In genomic region chr5:75701662-75702061, GRCm38 (mm10) we compare ENCODE assay signal across 13 mouse cellular contexts.
DNase-seq lines count a peak whose midpoint lies in the region; ATAC-seq and TF ChIP-seq lines count a peak whose summit lies in the region.
"Had no signal": no experiment of that assay in that cellular context is flagged by ENCODE, and none has a peak within 500 bp of the region (broad histone marks: within the 10 kb centered on the region; RNA-seq: fewer than 3 reads in every experiment).

No protein-coding gene starts in this region.

- H3K9me3 ChIP-seq in hindbrain, embryonic 11.5 days (ENCODE audit: control insufficient read depth, low read length): no peaks in the 10 kb centered on the region
- H3K9me3 ChIP-seq in hindbrain, embryonic 12.5 days (replicated peaks): no peaks in the 10 kb centered on the region; the same call in 1 of the 2 replicates
- peaks cover 7% of the 10 kb centered on the region for H3K9me3 ChIP-seq in heart, embryonic 16.5 days (replicated peaks; ENCODE audit: control insufficient read depth, low read length)

- peak; percentile 7 for DNase-seq in hindbrain, embryonic 11.5 days (ENCODE audit: low spot score)
- DNase-seq in right cerebral cortex, adult 18-20 months: peak; percentile 12
- no peak for DNase-seq in right cerebral cortex, postnatal 25 days
- DNase-seq in lung, postnatal 14 days: peak; percentile 18
- DNase-seq in thymus, postnatal 10 days (ENCODE audit: low spot score in 2 of 2): no peak
- DNase-seq in cerebellum, adult 2 months: no peak
- DNase-seq: cerebellum, adult 9-11 months had no signal

- H3K27me3 ChIP-seq in hindbrain, embryonic 11.5 days (ENCODE audit: control insufficient read depth, insufficient read depth, low read length): no peaks in the 10 kb centered on the region
- no peaks in the 10 kb centered on the region for H3K27me3 ChIP-seq in hindbrain, embryonic 12.5 days
- no peaks in the 10 kb centered on the region for H3K27me3 ChIP-seq in heart, embryonic 16.5 days (ENCODE audit: control insufficient read depth, insufficient read depth, low read length)
- H3K27me3 ChIP-seq in cerebellum, adult 2 months (ENCODE audit: control insufficient read depth, insufficient read depth, low read length): no peaks in the 10 kb centered on the region
- H3K27me3 ChIP-seq: embryonic facial prominence, embryonic 12.5 days; Patski had no signal

- H3K4me2 ChIP-seq in hindbrain, embryonic 11.5 days (replicated peaks; ENCODE audit: low read depth, low read length): no peak overlapping the region
- H3K4me2 ChIP-seq in hindbrain, embryonic 12.5 days (replicated peaks): no peak overlapping the region
- no peak overlapping the region for H3K4me2 ChIP-seq in heart, embryonic 16.5 days (ENCODE audit: low read depth, low read length)
- H3K4me2 ChIP-seq: embryonic facial prominence, embryonic 12.5 days had no signal

- no peak for TF ChIP-seq CTCF in cerebellum, adult 2 months (IDR thresholded peaks at IDR 0.05; ENCODE audit: borderline replicate concordance, insufficient read depth, low read depth, low read length)

- 88% methylated on average over 12 of the region's 12 CpGs for WGBS in hindbrain, embryonic 11.5 days
- WGBS in hindbrain, embryonic 12.5 days: 82% methylated on average over 12 of the region's 12 CpGs
- WGBS in heart, embryonic 16.5 days: 71% methylated on average over 12 of the region's 12 CpGs
- 34% methylated on average over 12 of the region's 12 CpGs for WGBS in cerebellum, adult 2 months

- H3K4me3 ChIP-seq in hindbrain, embryonic 11.5 days (ENCODE audit: low read depth, low read length): no peak overlapping the region
- H3K4me3 ChIP-seq in hindbrain, embryonic 12.5 days: no peak overlapping the region
- H3K4me3 ChIP-seq in heart, embryonic 16.5 days (ENCODE audit: low read length): no peak overlapping the region
- H3K4me3 ChIP-seq in cerebellum, adult 2 months (replicated peaks; ENCODE audit: insufficient read depth, low read depth, low read length): no peak overlapping the region
- H3K4me3 ChIP-seq: embryonic facial prominence, embryonic 12.5 days; hindbrain, embryonic 10.5 days had no signal

- no peak overlapping the region for H3K27ac ChIP-seq in hindbrain, embryonic 11.5 days (ENCODE audit: low read depth, low read length)
- no peak overlapping the region for H3K27ac ChIP-seq in hindbrain, embryonic 12.5 days
- no peak overlapping the region for H3K27ac ChIP-seq in heart, embryonic 16.5 days (ENCODE audit: low read length)
- no peak overlapping the region for H3K27ac ChIP-seq in cerebellum, adult 2 months (ENCODE audit: insufficient read depth, low read length)
- H3K27ac ChIP-seq: embryonic facial prominence, embryonic 12.5 days; hindbrain, embryonic 10.5 days had no signal

- H3K36me3 ChIP-seq in hindbrain, embryonic 11.5 days (ENCODE audit: control insufficient read depth, insufficient read depth, low read length): no peaks in the 10 kb centered on the region
- no peaks in the 10 kb centered on the region for H3K36me3 ChIP-seq in hindbrain, embryonic 12.5 days
- no peaks in the 10 kb centered on the region for H3K36me3 ChIP-seq in heart, embryonic 16.5 days (ENCODE audit: control insufficient read depth, insufficient read depth)
- H3K36me3 ChIP-seq: embryonic facial prominence, embryonic 12.5 days; hindbrain, embryonic 10.5 days had no signal

- no peaks in the 10 kb centered on the region for H3K4me1 ChIP-seq in hindbrain, embryonic 11.5 days (replicated peaks; ENCODE audit: control insufficient read depth, insufficient read depth, low read length)
- H3K4me1 ChIP-seq in hindbrain, embryonic 12.5 days: 0 out of 2 replicates have a peak, but pooled peaks cover 4% of the 10 kb centered on the region
- H3K4me1 ChIP-seq in heart, embryonic 16.5 days (ENCODE audit: control insufficient read depth, insufficient read depth, low read length): no peaks in the 10 kb centered on the region
- H3K4me1 ChIP-seq in cerebellum, adult 2 months (ENCODE audit: control insufficient read depth, insufficient read depth, low read length): no peaks in the 10 kb centered on the region

- no peak overlapping the region for H3K9ac ChIP-seq in hindbrain, embryonic 11.5 days (ENCODE audit: low read depth, low read length)
- H3K9ac ChIP-seq in hindbrain, embryonic 12.5 days: no peak overlapping the region
- H3K9ac ChIP-seq in heart, embryonic 16.5 days (ENCODE audit: low read length): no peak overlapping the region
- H3K9ac ChIP-seq: embryonic facial prominence, embryonic 12.5 days had no signal

- ATAC-seq in hindbrain, embryonic 11.5 days (ENCODE audit: low FRiP score): no peak
- ATAC-seq in hindbrain, embryonic 12.5 days (ENCODE audit: low FRiP score): no peak
- ATAC-seq in heart, embryonic 16.5 days (replicated peaks; ENCODE audit: extremely low read depth, insufficient read depth, low FRiP score): peak; percentile 45
- ATAC-seq: CD4-positive, CD25-positive, alpha-beta regulatory T cell, adult 4 months; Patski had no signal

- TF ChIP-seq POLR2A in cerebellum, adult 2 months (IDR thresholded peaks at IDR 0.05; ENCODE audit: borderline replicate concordance, insufficient read depth, low read length): no peak

Comparison
In these comparisons a context has a peak if more than half of its experiments do, and no peak if none do; other contexts are left out.
1. DNase-seq: peak in hindbrain, embryonic 11.5 days (single experiment), right cerebral cortex, adult 18-20 months (single experiment) and lung, postnatal 14 days (single experiment); none in right cerebral cortex, postnatal 25 days (single experiment), thymus, postnatal 10 days (0 of 2) and cerebellum, adult 2 months (0 of 2).